Mouse (Mus musculus) liver, embryonic 15.5 days (tissue): ENCODE results near the gene Man1b1. TPM values are rescaled to one million over a fixed set of nuclear protein-coding genes. Genes with fewer than 3 reads are reported as not detected.

Experiments used
- ATAC-seq: fragments of 200-750 bp; cut with Nextera tagmentation; 2 replicates; pipeline ENCODE4 v1.8.0; 2017; ENCODE audit warnings: moderate number of reproducible peaks, mild to moderate bottlenecking, moderate library complexity; ENCODE audit not compliant: insufficient read depth
- H3K27ac ChIP-seq: fragments of 300-500 bp; sonication (generic); replicated peaks from 2 replicates; pipeline ENCODE4 v1.5.1; 2015; ENCODE audit warnings: mild to moderate bottlenecking, inconsistent platforms
- H3K27me3 ChIP-seq: fragments of 300-500 bp; sonication (generic); 2 replicates; pipeline ENCODE4 v1.6.1; 2015; ENCODE audit warnings: mild to moderate bottlenecking, inconsistent platforms
- H3K36me3 ChIP-seq: fragments of 300-500 bp; sonication (generic); replicated peaks from 2 replicates; pipeline ENCODE4 v1.6.1; 2015; ENCODE audit warnings: moderate library complexity, mild to moderate bottlenecking, inconsistent platforms
- H3K4me1 ChIP-seq: fragments of 300-500 bp; sonication (generic); replicated peaks from 2 replicates; pipeline ENCODE4 v1.6.1; 2015; ENCODE audit warnings: inconsistent platforms
- H3K4me2 ChIP-seq: fragments of 300-500 bp; sonication (generic); 2 replicates; pipeline ENCODE4 v1.6.1; 2015; ENCODE audit warnings: moderate library complexity, mild to moderate bottlenecking, inconsistent platforms
- H3K4me3 ChIP-seq: fragments of 300-500 bp; sonication (generic); replicated peaks from 2 replicates; pipeline ENCODE4 v1.5.1; 2015; ENCODE audit warnings: mild to moderate bottlenecking, inconsistent platforms
- H3K9ac ChIP-seq: fragments of 300-500 bp; sonication (generic); 2 replicates; pipeline ENCODE4 v1.6.1; 2015; ENCODE audit warnings: moderate library complexity, mild to moderate bottlenecking, inconsistent platforms
- H3K9me3 ChIP-seq: fragments of 300-500 bp; sonication (generic); replicated peaks from 2 replicates; pipeline ENCODE4 v1.6.1; 2016; ENCODE audit warnings: inconsistent platforms
- WGBS: fragments of 180-500 bp; shearing (Covaris S2); methylation state at CpG from one replicate; pipeline ENCODE4 v1.1.7; 2015; ENCODE audit warnings: mixed read lengths; ENCODE audit not compliant: insufficient replicate concordance; 5-methylcytosine and 5-hydroxymethylcytosine counted together
- polyA plus RNA-seq: library from polyadenylated mRNA; unstranded; fragments of >200 nt; fragmentation: Nextera tagmentation; extraction: Ambion mirVana; gene quantifications from 2 replicates; pipeline ENCODE4 v1.2.1, GENCODE M21; 2015

Gene Man1b1
- polyA plus RNA-seq, 1 experiment from 2014 or later = 15.9 TPM

DNA sequence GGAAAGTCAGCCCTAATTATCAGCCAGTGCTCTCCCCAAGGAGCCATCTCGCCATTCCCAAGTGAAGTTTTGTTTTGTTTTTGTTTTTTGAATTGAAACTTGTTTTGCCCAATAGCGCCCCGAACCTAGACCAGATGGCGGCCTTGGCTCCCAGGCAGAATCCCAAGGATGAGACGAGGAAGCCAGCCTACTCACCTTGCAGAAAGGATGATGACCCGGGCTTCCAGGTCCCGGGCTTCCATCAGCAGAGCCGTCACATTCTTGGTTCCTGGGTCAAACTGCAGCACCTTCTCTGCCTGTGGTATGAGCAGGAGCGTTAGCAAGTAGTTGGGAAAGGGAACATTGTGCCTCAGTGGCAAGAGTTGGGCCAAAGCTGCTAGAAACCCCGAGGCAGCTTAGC, 22.0 kb upstream of the Man1b1 start:
- Histone ChIP-seq H3K9ac (no peak overlapping the region), H3K36me3 (no peaks in the 10 kb centered on the region), H3K4me1 (peaks cover 3% of the 10 kb centered on the region), H3K27me3 (peaks cover 98% of the 10 kb centered on the region), H3K27ac (no peak overlapping the region), H3K4me2 (no peak overlapping the region), H3K4me3 (no peak overlapping the region), H3K9me3 (no peaks in the 10 kb centered on the region)
- ATAC-seq = no peak
- WGBS = 35% methylated on average over 10 of the region's 10 CpGs

DNA sequence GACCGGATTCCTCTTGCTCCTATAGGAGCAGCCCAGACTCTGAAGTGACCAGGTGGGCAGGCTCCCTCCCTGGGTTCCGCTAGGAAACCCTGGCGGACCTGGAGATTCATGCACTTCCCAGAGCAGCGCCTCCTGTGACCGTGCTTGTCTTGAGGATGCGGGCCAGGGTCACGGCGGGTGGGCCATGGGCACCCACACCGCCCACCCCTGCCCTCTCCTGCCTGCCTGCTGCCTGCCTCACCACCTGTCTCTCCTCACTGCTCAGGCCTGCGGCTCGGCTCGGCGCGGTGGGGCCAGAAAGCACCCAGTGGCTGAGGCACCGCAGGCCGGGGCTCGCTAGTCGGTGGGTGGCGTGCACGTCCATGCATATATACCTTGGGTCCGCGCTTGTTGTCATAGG, 21.2 kb upstream of the Man1b1 start:
- no peak overlapping the region for H3K4me3 ChIP-seq
- peaks cover 98% of the 10 kb centered on the region for H3K27me3 ChIP-seq
- ATAC-seq = no peak
- H3K9me3 ChIP-seq = no peaks in the 10 kb centered on the region
- no peak overlapping the region for H3K9ac ChIP-seq
- no peak overlapping the region for H3K27ac ChIP-seq
- no peaks in the 10 kb centered on the region for H3K4me1 ChIP-seq
- WGBS = 2% methylated on average over 22 of the region's 22 CpGs
- no peak overlapping the region; the same call in 1 of the 2 replicates for H3K4me2 ChIP-seq
- no peaks in the 10 kb centered on the region for H3K36me3 ChIP-seq

DNA sequence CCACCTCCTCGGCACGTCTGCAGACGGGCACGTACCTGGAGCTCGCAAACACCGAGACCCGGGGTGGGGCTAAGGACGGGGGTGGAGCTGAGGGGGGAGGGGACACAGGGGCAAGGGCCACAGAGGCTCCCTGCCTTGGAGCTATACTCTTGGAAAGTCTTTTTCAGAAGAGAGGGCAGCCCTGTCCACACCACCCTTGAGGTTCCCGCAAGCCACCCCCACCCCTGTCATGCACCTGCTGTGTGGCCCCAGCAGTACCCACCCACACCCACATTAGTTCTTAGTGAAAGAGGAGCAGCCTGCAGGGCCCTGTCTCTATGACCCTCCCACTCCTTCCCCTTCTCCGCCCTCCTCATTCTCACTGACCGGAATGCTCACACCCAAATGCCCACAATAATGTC, 20.6 kb upstream of the Man1b1 start:
- no peak overlapping the region; the same call in 1 of the 2 replicates for H3K4me2 ChIP-seq
- no peak overlapping the region for H3K4me3 ChIP-seq
- no peak overlapping the region for H3K27ac ChIP-seq
- H3K36me3 ChIP-seq = no peaks in the 10 kb centered on the region
- ATAC-seq = no peak
- H3K4me1 ChIP-seq = no peaks in the 10 kb centered on the region
- H3K9ac ChIP-seq = no peak overlapping the region
- H3K9me3 ChIP-seq = no peaks in the 10 kb centered on the region
- peaks cover 98% of the 10 kb centered on the region for H3K27me3 ChIP-seq
- 3% methylated on average over 11 of the region's 11 CpGs for WGBS

DNA sequence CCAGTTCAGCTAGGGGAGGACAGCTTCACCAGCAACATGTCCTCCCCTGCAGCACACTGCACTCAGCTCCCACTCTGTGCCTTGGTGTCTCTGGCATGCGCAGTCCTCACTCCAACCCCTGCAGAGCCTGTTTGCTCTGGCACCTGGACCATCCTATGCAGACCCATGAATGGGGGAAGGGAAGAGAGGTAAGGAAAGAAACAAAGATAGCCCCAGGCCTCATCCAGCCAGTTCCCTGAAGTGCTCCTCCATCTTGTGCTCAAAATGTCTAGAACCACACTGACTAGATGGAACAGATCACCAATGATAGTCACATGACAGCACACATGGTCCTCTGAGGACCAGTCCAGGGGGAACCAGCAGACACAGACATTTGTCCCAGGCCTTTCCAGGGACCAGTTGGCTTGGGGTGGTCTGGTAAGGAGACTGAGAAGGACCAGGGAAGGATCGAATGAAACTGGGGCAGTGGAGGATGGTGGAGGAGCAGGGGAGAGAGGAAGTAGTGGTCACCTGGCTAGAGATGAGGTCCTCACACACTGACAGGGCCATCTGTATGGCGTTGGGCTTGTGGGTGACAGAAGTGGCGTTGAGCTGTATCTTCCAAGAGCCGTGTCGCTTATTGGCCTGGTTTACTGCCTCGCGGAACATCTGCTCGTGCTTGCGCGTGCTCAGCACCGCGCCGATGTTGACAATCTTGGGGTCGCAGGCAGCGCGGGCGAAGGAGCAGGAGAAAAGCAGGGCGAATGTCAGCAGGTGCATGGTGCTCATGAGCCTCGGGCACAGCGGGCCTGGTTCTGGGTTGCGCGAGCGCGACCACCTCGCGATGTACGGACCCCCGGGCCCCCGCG, 13.8 kb upstream of the Man1b1 start:
- WGBS = 4% methylated on average over 31 of the region's 31 CpGs
- Histone ChIP-seq H3K4me3 (peak overlapping the region; percentile 25; the same call in 1 of the 2 replicates), H3K36me3 (no peaks in the 10 kb centered on the region), H3K27ac (no peak overlapping the region), H3K27me3 (peaks cover 89% of the 10 kb centered on the region), H3K4me1 (peaks cover 8% of the 10 kb centered on the region), H3K4me2 (peak overlapping the region; percentile 49), H3K9ac (no peak overlapping the region), H3K9me3 (no peaks in the 10 kb centered on the region)
- no peak for ATAC-seq

DNA sequence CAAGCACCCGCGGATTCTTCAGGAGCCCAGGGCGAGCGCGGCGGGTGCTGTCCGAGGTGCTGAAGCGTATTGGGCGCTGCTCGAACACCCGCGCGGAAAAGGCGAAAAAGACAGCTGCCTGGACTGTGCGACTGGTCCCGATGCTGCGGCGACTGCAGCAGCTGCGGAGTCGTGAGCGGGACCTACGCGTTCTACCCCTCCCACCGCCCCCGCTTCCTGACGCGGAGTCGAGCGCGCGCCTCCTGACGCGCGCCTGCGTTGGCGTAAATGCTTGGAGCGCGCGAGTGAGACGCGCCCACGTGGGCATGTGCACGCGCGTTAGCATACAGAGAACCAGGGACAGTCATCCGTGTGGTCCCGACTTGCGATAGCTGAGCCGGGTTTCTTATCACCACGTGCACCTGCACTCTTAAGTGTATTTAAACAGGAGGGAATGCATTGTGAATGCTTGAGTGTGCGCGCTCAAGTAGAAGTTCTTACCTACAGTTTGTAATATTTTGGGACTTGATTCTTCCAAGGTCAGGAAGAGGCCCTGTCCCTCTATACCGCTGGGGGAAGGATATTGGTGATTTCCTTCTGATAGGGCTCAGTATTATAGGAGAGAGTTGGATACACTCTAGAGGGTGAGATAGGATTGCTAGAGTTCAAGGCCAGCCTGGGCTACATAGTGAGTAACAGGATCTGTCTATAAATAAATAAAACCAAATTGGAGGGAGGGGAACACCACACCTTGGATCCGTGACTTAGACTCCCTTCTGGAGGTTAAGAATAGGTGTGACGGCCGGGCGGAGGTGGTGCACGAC, 13.0 kb upstream of the Man1b1 start, which contains the start of gene Grin1:
Grin1 (minus strand) TSS at position 217 of the 803 bp plus-strand sequence.
- ATAC-seq = no peak
- peak within 1 kb of the TSS; percentile 49 for H3K4me2 ChIP-seq
- H3K9me3 ChIP-seq = no peaks in the 10 kb centered on the region
- H3K36me3 ChIP-seq = no peaks in the 10 kb centered on the region
- peaks cover 8% of the 10 kb centered on the region for H3K4me1 ChIP-seq
- WGBS = 9% methylated on average over 58 of the region's 58 CpGs
- H3K27ac ChIP-seq = no peak within 1 kb of the TSS
- peaks cover 81% of the 10 kb centered on the region for H3K27me3 ChIP-seq
- H3K4me3 ChIP-seq = peak within 1 kb of the TSS; percentile 25
- H3K9ac ChIP-seq = no peak within 1 kb of the TSS

DNA sequence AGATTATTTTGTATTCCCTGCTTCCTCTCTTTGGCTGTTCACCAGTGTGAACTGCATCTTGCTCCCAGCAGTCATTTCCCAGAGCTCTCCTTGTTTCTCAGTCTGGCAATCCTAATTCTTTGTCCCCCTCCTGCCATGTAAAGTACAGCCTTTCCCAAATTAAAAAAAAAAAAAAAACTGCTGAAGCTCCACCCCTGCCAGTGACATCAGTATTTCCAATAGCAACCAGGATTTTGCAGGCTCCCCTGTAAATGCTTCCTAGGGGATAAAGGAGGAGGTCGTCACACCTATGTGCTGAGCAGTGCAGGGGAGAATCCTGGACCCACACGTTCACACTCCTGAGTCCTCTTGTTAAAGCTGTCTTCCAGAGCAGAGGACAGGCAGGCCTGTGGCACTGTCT, 12.1 kb upstream of the Man1b1 start:
- no peak overlapping the region for H3K4me3 ChIP-seq
- H3K4me2 ChIP-seq = no peak overlapping the region
- H3K27ac ChIP-seq = no peak overlapping the region
- H3K9me3 ChIP-seq = no peaks in the 10 kb centered on the region
- H3K36me3 ChIP-seq = no peaks in the 10 kb centered on the region
- 18% methylated on average over 2 of the region's 2 CpGs for WGBS
- no peak for ATAC-seq
- H3K4me1 ChIP-seq = peaks cover 8% of the 10 kb centered on the region
- peaks cover 72% of the 10 kb centered on the region for H3K27me3 ChIP-seq
- H3K9ac ChIP-seq = no peak overlapping the region

DNA sequence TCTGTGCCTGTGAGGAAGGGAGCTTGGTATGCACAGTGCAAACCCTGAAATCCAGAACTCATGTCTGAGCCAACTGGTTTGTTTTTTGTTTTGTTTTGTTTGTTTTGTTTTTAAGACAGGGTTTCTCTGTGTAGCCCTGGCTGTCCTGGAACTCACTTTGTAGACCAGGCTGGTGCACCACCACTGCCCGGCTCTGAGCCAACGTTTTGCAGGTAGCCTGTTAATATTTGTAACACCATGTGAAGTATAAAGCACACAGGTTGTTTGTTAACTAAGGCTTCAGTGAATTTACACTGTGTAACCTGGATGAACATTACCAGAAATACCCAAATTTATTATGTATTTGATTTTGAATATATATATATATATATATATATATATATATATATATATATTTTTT, 6.1 kb upstream of the Man1b1 start:
- 46% methylated on average over 2 of the region's 2 CpGs for WGBS
- no peak overlapping the region for H3K4me2 ChIP-seq
- ATAC-seq = no peak
- no peak overlapping the region for H3K4me3 ChIP-seq
- H3K9ac ChIP-seq = no peak overlapping the region
- no peaks in the 10 kb centered on the region for H3K9me3 ChIP-seq
- H3K27me3 ChIP-seq = peaks cover 15% of the 10 kb centered on the region; the same call in 1 of the 2 replicates
- H3K36me3 ChIP-seq = no peaks in the 10 kb centered on the region
- peaks cover under 1% of the 10 kb centered on the region for H3K4me1 ChIP-seq
- H3K27ac ChIP-seq = no peak overlapping the region

DNA sequence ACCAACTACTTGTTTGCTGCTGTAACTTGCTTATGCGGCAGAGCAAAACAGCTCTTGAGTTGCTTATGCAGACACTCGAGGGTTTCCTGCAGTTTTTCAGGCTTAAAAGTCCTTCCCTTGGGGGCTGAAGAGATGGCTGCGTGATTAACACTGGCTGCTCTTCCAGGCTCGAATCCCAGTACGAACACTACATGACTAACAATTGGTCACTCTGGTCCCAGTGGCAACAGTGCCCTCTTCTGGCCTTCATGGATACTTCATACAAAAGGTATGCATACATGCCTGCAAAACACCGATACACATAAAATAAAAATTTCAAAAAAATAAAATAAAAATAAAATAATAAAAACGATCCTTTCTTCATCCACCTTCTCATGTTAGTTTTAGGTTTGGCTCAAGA, 3.7 kb upstream of the Man1b1 start:
- no peak overlapping the region for H3K27ac ChIP-seq
- H3K4me3 ChIP-seq = no peak overlapping the region
- ATAC-seq = no peak
- H3K9me3 ChIP-seq = no peaks in the 10 kb centered on the region
- H3K36me3 ChIP-seq = no peaks in the 10 kb centered on the region
- H3K4me2 ChIP-seq = no peak overlapping the region
- WGBS = 34% methylated on average over 7 of the region's 7 CpGs
- H3K9ac ChIP-seq = no peak overlapping the region
- peaks cover 19% of the 10 kb centered on the region for H3K4me1 ChIP-seq
- no peaks in the 10 kb centered on the region for H3K27me3 ChIP-seq

DNA sequence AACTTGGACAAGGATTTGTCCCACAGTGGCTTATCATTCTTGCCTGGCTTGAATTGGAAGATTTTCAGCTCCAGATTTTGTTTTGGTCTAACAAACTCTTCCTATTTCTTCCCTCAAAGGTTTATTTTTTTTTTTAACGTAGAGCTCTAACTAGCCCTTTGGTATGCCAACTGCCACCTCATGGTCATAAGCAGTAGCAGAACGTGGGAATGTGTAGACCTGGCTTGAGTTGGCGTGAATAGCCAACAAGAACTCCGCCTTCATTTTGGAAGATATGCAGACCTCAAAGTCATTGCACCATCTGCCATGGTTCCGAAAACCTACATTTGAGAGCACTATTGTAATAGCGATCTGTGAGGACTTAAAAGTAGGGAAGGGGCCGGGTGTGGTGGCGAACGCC, 668 bp upstream of the Man1b1 start:
- Histone ChIP-seq H3K4me1 (peaks cover 34% of the 10 kb centered on the region), H3K36me3 (peaks cover 25% of the 10 kb centered on the region), H3K27me3 (no peaks in the 10 kb centered on the region), H3K27ac (peak overlapping the region; percentile 90; the same call in 1 of the 2 replicates), H3K4me2 (peak overlapping the region; percentile 92), H3K9ac (peak overlapping the region; percentile 94), H3K9me3 (no peaks in the 10 kb centered on the region), H3K4me3 (peak overlapping the region; percentile 95)
- 42% methylated on average over 9 of the region's 9 CpGs for WGBS
- ATAC-seq = no peak

DNA sequence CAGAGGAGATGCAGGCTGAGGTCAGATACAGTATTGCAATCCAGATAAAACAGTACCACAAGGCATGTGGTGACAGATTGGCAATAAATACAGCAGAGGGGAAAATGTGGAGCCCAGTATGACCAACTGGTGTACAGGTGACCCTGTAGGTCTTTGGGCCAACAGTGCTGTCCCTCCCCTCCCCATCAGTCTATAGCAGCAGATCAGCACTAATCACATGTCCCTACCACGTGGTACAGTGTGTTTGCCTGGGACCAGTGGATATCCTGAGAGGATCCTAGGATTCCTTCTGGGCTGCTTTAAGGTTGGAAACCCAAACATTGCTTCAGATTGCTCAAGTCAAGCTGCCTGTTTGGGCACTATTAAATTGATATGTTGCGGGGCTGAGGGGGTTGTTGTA, 1.4 kb downstream of the Man1b1 start:
- H3K9me3 ChIP-seq = no peaks in the 10 kb centered on the region
- H3K9ac ChIP-seq = peak overlapping the region; percentile 94
- H3K27ac ChIP-seq = 0 out of 2 replicates have a peak overlapping the region, but pooled peaks have one; percentile 80
- H3K27me3 ChIP-seq = no peaks in the 10 kb centered on the region
- peak overlapping the region; percentile 95 for H3K4me3 ChIP-seq
- peaks cover 46% of the 10 kb centered on the region for H3K36me3 ChIP-seq
- WGBS = 67% methylated on average over 2 of the region's 2 CpGs
- ATAC-seq = no peak
- H3K4me2 ChIP-seq = peak overlapping the region; percentile 92
- H3K4me1 ChIP-seq = peaks cover 34% of the 10 kb centered on the region

DNA sequence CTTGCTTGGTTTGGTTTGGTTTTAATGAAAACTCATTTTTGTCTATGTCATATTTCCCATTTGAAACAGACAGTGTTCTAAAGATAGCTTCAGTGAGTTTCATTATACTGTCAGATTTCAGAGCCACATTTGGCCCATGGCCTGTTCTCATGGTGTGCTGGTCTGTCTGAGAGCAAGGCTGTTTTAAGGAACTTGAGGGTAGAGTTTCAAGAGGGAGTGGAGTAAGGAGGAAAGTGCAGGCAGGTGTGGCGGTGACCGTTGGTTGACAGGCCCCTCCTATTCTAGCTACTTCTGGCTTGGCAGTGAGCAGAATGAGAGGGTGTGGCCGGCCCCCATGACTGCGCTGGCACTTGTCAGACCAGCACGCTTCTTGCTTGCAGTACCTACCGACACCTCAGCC, 6.2 kb downstream of the Man1b1 start:
- Histone ChIP-seq H3K4me2 (no peak overlapping the region), H3K4me3 (no peak overlapping the region), H3K27me3 (no peaks in the 10 kb centered on the region), H3K4me1 (peaks cover 17% of the 10 kb centered on the region), H3K27ac (no peak overlapping the region), H3K9me3 (no peaks in the 10 kb centered on the region), H3K9ac (no peak overlapping the region), H3K36me3 (peaks cover 85% of the 10 kb centered on the region)
- WGBS = 81% methylated on average over 6 of the region's 6 CpGs
- ATAC-seq = no peak
